Mouse (Mus musculus) c-Kit-positive CD71-positive TER-119-negative erythroid progenitor cells, embryonic 14.5 days (primary cell): ENCODE results near the gene Vps37b.
A peak's percentile ranks its signal among the peaks of the same experiment; 100 is the strongest.

Source experiments
- DNase-seq: peaks from one replicate; pipeline ENCODE4 v3.0.0-alpha.2; 2013; ENCODE audit warnings: low read depth

Vps37b gene

DNA sequence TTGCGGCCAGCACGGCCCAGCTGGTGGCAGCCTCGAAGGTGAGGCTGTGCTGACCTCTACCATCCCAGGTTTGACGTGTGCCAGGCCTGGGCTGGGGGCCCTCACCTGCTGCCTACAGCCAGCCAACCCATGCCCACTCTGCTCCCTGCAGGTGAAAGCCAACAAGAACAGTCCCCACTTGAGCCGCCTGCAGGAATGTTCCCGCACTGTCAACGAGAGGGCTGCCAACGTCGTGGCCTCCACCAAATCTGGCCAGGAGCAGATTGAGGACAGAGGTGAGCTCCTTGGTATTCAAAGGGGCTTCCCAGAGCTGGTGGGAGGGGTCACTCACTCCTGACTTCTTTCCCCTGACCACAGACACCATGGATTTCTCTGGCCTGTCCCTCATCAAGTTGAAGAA is 30.8 kb downstream of the Vps37b start:
- DNase-seq, result no peak

DNA sequence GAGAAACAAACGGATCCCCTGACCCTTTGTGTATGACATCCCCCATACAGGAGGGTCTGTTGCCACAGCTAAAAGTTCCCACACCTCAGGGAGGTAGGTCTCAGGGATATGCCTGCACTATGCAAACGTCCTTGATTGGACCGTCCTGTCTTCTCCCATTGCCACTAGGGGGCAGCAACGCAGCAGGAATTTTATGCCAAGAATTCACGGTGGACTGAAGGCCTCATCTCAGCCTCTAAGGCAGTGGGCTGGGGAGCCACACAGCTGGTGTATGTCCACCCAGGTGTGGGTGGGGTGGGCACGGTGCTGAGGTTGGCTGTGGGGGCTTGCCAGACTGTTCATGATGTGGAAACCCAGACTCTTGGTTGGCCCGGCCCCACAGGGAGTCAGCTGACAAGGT is 31.2 kb downstream of the Vps37b start:
- DNase-seq, result peak; percentile 89

DNA sequence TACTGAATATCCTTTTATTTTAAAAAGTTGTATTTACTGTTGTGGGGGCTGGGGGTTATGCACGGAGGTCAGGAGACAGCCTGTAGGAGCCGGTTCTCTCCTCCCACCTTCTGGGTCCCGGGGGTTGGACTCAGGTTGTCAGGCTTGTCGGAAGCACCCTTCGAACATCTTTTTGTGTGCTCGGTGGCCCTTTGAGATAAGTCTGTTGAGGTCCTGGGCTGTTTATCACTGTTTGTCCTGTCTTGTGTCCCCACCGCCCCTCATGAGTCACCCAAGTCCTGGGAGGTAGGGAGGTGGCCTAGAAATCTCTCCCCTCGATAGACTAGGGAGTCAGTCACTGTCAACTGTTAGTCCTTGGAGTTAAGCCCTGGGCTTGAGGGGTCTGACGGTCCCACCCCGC is 33.7 kb downstream of the Vps37b start:
- peak; percentile 52 for DNase-seq

DNA sequence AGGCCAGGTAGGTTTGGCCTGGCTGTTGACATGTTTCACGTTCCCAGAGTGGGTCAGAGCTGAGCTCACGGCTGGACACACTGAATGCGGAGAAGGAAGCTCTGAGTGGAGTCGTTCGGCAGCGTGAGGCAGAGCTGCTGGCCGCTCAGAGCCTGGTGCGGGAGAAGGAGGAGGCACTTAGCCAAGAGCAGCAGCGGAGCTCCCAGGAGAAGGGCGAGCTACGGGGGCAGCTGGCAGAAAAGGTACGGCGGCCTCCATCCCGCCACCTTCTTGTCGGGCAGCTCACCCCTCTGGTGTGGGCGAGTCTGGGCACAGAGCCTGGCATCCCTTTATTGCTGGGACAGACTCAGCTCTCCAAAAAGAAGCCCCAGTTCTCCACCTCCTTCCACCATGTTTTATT is 34.3 kb downstream of the Vps37b start:
- no peak for DNase-seq

DNA sequence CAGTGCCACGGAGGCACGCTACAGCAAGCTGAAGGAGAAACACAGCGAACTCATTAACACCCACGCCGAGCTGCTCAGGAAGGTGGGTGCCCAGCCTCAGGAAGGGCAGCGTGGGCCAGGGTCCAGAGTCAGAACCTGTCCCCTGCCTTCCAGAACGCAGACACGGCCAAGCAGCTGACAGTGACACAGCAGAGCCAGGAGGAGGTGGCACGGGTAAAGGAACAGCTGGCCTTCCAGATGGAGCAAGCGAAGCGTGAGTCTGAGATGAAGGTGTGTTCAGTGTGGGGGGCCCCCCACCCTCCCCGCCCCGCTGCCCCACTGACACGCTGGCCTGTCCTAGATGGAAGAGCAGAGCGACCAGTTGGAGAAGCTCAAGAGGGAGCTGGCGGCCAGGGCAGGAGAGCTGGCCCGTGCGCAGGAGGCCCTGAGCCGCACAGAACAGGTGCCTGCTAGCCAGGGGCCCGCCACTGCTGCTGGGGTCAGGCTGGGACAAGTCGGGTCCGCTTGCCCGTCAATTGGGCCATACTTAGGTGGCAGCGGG is 34.8 kb downstream of the Vps37b start:
- no peak for DNase-seq

DNA sequence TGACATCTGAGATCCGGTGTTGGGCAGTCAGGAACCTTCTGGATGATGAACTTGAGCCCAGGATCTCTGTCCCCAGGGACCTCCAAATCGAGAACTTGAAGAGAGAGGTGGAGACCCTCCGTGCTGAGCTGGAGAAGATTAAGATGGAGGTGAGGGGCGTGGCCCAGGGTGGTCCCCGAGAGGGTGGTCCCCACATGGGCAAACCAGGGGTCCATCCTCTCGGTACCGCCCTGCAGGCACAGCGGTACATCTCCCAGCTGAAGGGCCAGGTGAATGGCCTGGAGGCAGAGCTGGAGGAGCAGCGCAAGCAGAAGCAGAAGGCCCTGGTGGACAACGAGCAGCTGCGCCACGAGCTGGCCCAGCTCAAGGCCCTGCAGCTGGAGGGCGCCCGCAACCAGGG is 35.4 kb downstream of the Vps37b start:
- DNase-seq, result no peak

DNA sequence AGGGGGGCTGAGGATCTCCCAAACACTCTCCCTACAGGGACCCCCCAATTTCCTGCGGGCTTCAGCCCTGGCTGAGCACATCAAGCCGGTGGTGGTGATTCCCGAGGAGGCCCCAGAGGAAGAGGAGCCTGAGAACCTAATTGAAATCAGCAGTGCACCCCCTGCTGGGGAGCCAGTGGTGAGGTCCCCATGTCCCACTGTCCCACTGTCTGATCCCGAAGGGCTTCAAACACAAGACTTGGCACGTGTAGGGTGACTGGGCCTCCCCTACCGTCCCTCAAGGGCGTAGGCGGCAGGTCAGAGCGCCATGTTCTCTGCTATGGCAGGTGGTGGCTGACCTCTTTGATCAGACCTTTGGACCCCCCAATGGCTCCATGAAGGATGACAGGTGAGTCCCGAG is 35.9 kb downstream of the Vps37b start:
- DNase-seq, result no peak

DNA sequence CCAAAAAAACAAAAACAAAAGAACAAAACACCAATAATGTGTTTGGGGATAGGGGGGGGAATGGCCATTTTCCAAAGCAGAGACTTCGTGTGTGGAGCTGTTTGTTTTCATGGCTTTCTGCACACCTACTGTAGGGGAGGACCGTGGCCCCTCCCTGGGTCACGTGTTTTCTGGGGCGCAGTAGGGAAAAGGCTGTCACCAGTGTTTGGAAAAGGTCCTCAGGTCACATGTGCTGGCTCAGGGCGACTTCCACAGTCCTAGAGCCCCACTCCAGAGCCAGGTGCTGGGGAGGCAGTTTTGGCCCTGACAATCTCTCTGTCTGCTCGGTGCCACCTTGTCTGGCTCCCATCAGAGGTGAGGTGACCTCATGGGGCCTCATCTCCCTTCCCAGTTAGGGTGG is 36.7 kb downstream of the Vps37b start:
- DNase-seq, result no peak

DNA sequence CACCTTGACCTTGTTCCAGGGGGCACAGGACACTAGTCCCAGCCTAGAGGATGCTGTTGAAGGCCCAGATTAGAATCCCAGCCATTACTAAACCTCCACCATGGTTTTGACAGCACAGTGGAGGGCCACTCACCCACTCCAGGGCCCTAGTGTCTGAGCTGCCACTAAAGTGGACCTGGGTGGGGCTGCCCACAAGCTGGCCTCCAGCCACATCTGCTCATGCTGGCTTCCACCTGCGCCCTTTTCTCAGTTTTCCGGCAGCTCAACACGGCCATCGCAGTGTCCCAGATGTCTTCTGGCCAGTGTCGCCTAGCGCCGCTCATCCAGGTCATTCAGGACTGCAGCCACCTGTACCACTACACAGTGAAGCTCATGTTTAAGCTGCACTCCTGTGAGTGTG is 37.6 kb downstream of the Vps37b start:
- no peak for DNase-seq

DNA sequence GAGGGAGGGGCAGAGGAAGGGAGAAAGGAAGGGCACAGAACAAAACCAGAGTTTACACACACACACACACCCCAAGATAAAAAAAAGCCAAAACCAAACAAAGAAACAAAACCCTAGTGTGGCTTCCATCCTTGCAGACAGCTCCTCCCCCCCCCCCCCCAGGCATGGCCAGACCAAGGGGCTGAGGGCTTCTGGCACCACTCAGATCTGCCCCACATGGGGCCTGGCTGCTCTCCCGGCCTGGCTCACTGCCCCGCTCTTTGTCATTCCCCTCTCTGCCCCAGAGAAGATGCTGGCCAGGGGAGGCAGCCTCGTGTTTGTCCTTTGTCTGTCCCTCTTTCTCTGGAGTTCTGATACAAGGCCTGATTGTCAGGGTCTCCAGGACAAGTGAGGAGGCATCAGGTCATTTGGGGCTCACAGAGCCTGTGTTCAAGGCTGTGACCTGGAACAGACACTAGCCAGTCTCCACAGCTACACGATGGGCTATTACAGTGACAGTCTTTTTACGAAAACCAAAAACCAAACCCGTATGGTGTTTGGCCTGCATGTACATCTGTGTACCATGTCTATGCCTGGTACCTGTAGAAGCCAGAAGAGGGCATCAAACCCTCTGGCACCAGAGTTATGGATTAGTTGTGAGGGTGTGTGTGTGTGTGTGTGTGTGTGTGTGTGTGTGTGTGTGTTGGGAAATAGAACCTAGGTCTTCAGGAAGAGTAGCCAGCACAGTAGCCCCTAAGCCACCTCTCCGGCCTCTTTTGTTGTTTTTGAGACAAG is 38.6 kb downstream of the Vps37b start:
- DNase-seq, result no peak

DNA sequence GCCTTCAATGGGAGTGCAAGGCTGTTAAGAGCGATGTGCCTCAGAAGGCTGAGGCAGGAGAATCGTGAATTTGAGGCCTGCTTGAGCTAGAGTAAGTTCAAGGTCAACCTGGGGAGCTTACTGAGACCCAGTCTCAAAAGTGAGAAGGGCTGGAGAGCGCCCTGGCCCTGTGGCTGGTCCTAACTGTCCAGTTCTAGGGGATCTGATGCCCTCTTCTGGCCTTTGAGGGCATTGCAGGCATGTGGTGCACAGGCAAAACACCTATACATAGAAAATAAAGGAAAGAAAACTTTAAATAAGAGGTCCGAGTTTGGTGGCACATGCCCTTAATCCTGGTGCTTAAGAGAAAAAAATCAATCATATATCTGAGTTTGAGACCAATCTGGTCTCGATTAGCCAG is 39.3 kb downstream of the Vps37b start:
- peak; percentile 60 for DNase-seq

DNA sequence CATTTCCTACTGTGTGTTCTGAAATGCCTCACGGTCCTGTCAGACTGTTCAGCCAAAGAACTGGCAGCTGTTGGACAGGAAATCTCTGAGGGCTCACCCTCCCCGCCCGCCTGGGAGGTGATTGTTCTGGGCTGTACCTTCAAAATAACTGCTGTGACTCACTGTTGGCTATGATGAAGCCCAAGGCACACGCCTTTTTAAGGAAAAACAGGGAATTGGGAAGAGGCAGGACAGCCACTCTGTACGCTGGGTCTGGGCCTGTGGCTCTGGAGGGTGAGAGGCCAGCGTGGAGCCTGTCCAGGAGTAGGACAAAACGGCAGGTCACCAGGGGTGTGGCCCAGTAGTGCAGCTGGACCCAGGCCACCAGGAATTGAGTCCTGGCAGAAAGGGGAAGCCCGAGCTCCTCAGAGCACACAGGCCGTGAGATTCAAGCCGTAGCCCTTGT is 39.9 kb downstream of the Vps37b start:
- no peak for DNase-seq

DNA sequence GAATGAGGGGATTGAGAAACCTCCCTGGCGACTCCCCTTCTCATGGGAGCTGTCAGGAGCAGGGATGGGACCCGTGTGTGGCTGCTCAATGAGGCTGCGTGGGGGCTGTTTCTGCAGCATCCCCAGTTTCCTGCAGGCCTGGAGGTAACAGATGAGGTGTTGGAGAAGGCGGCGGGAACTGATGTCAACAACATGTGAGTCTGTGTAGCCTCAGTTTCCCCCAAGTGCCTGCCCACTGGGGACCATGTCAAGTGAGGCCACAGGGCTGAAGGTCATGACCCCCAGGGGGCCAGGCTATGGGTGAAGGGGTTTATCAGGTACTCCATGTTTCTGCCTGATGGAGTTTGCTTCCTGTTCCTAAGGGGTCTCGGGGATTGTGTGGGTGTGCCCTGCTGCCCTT is 40.7 kb downstream of the Vps37b start:
- DNase-seq, result no peak

DNA sequence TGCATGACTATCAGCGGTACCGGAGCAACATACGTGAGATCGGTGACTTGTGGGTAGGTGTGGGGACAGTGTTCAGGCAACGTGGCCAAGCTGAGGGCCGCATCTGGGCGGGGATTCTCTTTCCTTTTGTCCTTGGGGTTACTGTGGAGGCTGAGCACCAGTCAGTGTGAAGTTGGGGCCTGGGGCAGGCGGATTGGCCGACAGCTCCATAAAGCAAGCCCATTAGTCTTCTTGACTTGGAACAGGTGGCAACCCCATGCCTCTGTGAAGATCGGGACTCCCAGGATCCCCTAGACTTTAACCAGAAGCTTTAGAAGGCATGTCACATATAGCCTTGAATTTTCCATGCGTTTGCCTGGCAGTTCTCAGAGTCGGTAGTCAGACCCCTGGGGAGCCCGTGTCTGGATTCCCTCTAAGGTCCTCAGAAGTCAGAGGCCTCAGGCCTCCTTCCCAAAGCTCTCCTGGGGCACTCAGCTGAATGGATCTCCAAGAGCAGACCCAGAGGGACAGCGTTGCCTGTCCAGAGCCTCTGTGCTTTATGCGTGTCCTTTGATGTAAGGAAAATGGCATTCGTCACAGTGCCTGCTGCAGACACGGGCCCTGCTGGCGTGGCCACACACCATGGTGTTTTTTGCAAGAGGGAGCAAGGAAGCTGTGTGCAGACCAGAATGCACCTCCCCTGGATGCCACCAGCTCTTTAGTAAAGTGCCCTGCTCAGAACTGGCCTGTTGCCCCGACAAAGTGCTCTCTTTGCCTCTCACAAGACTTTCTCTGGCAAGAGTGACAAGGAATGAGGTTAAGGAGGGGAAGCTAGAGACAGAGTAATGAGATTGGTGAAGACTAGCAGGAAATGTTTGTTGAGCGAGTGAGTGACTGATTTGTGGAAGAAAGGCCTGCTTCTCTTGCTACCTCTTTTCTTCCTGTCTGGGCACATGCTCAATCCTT is 41.9 kb downstream of the Vps37b start:
- no peak for DNase-seq

DNA sequence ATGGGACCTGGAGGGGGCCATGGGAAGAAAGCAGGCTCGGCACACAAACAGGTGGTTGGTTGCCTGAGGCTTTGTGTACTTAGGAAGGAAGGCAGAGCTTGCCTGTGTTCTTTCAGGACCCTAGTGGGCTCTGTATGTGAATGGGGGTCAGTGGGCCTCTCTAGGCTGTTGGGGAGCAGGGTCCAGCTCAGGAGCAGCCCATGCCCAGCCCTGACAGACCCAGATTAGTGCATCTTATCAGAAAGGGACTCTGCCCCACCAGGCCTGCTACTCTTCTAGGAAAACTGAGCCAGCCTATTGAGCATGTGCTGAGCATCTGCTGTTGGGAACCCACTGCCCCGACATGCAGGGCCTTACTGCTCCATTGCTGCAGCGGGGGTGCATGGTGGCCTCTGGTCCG is 44.6 kb downstream of the Vps37b start:
- DNase-seq, result no peak

DNA sequence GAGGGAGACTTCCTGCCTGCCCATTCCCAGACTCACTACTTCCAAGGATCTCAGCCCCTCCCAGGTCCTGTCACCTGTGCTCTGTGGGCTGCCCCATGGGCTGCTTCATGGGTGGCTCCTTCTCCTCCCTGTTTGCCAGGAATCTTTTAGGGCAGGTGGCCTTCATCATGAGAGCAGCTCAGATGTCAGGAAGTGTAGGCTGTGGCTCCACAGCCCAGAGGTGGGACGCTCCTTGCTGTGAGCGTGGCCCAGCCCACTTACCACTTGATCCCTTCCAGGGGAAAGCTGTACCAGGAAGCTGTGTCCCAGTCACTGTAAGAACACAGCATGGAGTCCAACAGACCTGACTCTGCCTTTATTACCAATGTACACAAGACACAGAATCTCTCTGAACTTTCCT is 45.1 kb downstream of the Vps37b start:
- DNase-seq, result no peak

DNA sequence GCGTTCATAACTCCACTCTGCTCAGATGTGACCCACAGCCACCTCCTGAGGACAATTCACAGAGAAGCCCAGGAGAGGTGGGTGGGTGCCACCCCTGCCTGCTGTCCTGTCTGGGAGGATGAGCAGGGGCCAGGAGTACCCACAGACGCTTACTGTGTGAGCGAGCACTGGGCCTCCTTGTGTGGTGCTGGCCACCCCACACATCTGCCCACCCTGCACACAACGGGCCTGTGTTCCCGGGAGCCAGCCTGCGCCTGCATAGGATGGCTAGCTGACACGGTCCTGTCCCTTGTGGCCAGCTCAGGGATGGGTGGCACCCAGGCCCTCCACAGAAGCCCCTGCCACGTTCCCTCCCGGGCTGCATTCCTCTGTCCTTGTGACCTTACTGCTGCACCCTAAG is 46.6 kb downstream of the Vps37b start:
- no peak for DNase-seq

DNA sequence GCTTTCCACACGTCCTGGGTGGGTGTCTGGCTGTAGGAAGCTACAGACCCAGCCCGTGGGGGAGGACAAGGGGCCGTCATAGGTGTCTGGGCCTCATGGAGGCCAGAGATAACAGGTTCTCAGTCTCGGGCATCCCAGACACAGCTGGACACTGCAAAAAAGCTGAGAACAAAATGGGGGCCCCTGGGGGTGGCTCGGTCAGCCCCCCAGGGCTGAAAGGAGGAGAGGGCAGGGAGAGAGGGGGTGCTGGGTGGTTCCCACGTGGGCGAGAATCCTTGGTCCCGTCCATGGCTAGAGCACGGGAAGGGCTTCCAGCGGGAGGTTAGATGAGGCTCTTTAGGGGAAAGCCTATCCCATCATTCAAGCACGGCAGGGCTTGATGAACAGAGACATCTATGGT is 49.2 kb downstream of the Vps37b start:
- DNase-seq, result no peak

DNA sequence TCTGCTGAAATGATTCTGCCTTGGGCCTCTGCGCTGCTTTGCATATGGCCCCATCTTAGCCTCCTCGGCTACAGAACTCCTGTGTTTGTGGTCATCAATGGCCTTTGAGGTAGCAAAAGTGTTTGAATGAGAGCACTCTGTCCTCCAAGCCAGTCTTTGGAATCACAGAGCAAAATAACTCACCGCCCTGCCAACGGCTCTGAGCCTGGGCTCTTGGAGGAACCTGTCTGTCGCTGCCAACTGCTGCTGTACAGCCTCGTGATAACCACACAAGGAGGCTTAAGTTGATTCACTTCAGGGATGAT is 50.9 kb downstream of the Vps37b start:
- DNase-seq, result no peak

DNA sequence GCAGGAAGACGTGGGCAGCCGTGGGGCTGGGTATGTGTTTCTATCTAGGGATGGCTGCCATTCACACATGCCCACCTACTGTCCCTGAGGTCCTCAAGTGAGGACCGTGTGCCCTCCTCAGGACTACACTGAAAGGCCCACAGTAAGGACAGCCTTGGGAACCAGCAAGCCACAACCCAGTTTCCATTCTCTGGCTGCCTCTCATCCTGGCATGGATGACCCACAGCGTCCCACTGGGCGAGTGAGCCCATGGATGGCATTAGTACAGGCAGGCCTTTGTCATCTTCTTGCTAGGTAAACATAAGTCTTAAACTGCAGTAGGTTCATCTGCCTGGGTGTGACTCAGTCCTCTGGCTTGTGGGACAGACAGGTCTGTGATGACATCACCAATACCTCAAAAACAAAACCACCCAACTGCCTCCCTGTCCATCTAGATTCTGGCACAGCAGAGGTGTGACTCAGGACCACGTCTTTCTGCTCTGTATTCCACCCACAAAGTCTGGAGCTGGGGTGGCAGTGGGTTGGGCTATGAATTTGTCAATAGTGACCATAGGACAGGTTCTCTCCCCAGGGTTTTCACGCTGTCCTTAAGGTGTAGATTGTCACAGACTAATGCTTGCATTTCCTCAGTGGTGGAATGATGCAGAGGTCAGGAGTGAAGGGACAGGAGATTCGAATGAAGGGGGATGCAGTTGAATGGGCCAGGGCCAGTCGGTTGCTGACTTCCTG is 51.4 kb downstream of the Vps37b start:
- DNase-seq, result no peak

DNA sequence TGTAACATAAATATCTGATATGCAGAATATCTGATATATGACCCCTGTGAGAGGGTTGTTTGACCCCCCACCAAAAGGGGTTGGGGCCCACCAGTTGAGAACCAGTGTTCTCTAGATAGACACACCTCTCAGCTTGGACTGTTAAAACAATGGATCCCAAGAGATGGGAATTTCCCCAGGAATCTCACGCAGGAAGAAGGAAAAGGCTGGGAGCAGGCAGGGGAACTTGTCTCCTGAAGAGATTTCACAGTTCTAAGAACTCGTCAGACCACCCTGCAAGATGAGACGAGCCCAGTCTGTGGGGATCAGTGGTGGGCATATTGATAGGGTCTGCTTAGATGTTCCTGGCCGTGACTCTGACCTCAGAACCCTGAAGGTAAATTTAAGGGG is 52.1 kb downstream of the Vps37b start:
- no peak for DNase-seq

DNA sequence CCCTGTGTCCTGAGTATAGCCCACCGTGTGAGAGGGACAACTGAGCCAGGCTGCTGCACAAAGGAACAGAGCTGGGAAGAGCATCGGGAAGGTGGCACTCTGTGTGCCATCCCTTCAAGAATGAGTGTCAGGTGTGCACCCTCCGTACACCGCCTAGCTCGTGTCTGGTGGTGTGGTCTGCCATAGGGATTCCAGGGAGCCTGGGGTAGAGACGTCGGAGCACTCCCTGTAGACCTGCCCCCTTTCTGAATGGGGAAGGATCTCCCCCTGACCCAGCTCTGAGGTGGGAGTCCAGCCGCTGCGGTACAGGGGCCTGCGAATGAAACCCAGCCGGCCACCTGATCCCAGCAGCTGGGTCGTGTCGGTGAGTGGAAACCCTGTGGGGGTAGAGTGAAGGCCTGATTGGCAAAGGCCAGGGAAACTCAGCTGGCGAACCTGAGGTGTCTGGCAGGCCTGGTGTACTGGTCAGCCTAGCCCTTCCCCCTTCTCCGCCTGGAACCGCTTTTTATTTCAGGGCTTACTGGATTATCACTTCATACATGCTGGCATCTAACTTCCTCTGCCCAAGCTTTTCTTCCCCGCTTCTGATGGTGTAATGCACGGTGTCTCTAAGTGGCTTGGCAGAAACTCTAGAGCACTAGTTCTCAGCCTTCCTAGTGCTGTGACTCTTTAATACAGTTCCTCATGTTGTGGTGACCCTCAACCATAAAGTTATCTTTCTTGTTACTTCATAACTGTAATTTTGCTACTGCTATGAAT is 52.7 kb downstream of the Vps37b start:
- no peak for DNase-seq
